Mouse (Mus musculus) E14TG2a.4 (cell line): Measurements from ENCODE around the gene Usp4.

Experiments
- CTCF ChIP-seq: conservative IDR thresholded peaks from 2 replicates; pipeline ENCODE4 v1.5.1; 2014; ENCODE audit warnings: low read length
- NANOG ChIP-seq: IDR thresholded peaks from 2 replicates; pipeline ENCODE4 v1.6.1; 2014; ENCODE audit warnings: borderline replicate concordance, low read length, mixed read lengths
- POU5F1 ChIP-seq: IDR thresholded peaks from 2 replicates; pipeline ENCODE4 v1.6.1; 2014; ENCODE audit warnings: low read length, borderline replicate concordance

DNA sequence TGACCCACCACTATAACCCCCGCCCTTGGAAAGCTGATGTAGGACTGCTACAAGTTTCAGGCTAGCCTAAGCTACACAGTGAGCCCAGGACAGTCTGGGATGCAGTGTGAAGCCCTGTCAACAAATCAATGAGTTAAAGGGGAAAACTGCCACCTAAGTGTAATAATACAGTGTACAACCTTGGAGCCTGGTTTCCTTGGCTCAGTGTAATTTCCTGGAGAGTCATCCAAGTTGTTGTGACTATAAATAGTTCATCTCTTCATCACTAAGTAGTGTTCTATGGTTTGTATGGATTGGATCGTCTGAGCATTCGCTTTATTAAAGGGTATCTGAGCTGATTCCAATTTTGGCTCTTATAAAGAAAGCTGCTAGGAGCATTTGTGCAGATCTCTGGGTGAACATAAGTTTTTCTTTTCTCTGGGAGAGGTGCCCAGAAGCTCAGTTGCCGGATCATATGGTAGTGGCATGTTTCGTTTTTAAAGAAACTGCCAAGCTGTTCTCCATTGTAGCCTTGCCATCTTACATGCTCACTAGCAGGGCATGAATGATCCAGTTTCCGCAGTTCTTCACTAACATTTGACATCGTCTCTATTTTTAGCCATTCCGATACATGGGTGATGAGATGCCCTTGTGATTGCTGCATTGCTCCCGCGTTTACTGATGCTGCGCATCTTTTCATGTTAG, 93.7 kb downstream of the Usp4 start:
- TF ChIP-seq CTCF: no peak
- no peak for TF ChIP-seq POU5F1
- TF ChIP-seq NANOG: no peak
